Mouse (Mus musculus): ENCODE measurements around the gene Dohh.

The Dohh gene

GRCm38 (mm10) chr10:81384605-81384982, 366 bp downstream of the Dohh start:
- DNase-seq (ENCODE audit: low spot score) = no peak

DNA sequence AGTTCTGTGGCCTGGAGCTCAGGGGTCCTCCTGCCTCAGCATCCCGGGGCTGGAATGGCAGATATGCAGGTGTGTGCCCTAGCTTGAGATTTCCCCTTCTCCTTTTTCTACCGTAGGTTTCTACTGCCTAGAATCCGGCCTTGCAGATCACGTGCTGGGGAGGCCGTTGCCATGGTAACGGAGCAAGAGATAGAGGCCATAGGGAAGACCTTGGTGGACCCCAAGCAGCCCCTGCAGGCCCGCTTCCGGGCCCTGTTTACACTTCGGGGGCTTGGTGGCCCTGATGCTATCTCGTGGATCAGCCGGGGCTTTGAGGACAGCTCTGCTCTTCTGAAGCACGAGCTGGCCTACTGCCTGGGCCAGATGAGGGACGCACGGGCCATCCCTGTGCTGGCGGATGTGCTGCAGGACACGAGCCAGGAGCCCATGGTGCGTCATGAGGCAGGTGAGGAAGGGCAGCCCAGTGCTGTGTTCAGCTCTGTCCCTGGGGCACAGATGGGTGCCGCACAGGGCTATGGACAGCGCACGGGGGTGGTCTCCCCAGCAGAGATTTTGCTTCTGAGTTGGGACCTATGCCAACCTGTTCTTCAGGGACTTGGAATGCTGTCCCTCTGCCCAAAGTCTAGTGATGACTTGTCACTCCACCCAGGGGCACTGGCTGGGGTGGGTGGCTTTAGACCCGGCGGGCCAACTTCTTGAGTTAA, 1.5 kb downstream of the Dohh start:
- DNase-seq (ENCODE audit: low spot score) = no peak

DNA sequence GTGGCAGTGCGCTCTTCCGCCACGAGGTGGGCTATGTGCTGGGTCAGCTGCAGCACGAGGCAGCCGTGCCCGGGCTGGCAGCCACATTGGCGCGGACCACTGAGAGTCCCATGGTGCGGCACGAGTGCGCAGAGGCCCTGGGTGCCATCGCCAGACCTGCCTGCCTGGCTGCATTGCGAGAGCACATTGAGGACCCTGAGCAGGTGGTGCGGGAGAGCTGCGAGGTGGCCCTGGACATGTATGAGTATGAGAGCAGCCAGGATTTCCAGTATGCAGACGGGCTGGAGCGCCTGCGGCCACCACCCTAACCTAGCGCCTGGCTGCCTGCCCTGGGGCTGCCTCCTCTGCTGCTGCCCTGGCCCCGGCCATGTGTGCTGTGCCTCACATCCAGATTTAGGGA, 3.5 kb downstream of the Dohh start:
- no peak for DNase-seq (ENCODE audit: low spot score)

GRCm38 (mm10) chr10:81388505-81389055, 4.4 kb downstream of the Dohh start, which contains the start of gene Gm48552:
Gene Gm48552 (plus strand): TSS chr10:81389005.
- DNase-seq (ENCODE audit: low spot score) = no peak

- no peak for DNase-seq (ENCODE audit: low spot score)
Measured at GRCm38 (mm10) chr10:81389373-81389772, 5.1 kb downstream of the Dohh start.

DNA sequence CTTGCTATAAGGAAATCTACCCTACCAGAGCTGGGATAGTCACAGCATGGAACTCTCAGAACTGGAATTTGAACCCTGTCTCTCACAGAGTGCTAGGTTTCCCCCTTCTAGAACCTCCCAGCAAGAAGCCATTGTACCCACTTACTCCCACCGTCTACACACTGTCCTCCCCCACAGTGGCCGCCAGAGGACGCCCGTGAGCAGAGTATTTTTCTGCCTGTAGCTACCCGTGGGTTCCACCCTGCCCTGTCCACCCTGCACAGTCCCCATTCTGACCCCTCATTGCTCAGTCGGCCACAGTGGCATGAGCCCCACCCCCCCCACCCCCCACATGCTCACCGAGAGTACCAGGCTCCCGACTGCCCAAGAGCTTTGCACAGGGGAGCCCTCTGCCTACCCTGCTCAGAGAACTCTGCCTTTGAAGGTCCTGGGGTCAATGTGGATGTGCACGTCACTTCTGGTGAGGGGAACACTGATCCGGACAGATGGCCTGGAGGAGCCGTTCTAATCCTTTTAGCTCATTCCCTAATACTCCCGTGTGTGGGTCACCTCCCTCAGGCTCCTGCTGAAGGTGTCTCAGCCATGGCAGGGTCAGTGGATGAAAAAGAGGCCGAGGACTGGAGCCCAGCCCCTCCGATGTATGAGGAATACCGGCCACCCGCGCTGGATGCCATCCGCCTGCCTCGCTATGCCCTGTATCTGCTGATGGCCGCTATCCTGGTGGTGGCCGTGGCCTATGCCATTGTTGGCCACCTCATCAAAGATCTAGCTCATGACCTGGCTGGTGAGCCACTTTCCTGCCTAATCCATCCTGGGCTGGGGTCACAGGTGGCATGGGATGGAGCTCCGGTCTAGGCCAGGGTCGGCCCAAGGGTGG, 5.8 kb downstream of the Dohh start:
- DNase-seq (ENCODE audit: low spot score) = peak; percentile 58

DNA sequence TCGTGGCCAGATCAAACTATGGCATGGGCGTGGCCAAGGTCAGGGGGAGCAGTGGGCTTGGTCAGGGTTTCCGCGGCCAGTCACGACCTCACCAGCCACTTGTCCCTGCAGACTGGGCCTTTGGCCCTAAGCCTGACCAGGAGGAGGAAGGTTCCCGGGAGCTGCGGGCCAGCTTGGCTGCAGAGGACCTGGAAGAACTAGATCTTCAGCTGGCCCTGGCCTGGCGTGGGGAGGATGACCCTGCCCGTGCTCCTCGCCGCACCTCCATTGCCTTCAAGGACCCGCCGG, 6.4 kb downstream of the Dohh start:
- DNase-seq (ENCODE audit: low spot score) = no peak

- DNase-seq (ENCODE audit: low spot score) = no peak
Measured at GRCm38 (mm10) chr10:81392270-81392669, 8.0 kb downstream of the Dohh start.

- no peak for DNase-seq (ENCODE audit: low spot score)
Measured at GRCm38 (mm10) chr10:81392781-81393185, 8.6 kb downstream of the Dohh start, which contains the start of gene Smim24. Gene Smim24 (plus strand): TSS chr10:81393051.

DNA sequence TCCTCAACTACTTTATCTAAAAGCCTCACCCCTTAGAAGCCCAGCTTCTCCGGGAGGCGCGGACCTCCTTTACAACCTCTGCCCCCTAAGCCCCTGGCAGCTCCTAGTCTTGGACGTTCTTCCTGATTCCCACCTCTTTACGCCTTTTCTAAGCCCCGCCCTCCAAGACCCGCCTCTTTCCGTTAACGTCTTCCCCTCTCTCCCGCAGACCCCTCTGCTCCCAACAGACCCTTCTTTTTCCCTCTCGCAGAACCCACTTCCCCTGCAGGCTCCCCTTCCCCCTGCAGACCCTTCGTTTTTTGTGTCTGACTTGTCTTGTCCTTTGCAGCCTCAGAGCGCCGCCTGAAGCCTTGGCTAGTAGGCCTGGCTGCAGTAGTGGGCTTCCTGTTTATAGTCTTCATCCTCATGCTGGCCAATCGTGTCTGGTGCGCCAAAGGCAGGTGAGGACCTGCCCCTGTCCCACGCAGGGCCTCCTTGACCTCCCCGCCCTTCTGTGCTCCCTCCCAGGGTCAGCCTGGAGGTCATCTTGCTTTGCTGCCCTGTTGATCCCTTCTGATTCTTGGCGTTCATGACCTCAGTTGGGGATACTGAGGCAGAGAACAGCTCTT, 9.3 kb downstream of the Dohh start:
- peak; percentile 67 for DNase-seq (ENCODE audit: low spot score)

- peak; percentile 88 for DNase-seq (ENCODE audit: low spot score)
Measured at GRCm38 (mm10) chr10:81395127-81395526, 10.9 kb downstream of the Dohh start.

- DNase-seq (ENCODE audit: low spot score) = no peak
Measured at GRCm38 (mm10) chr10:81395865-81396264, 11.6 kb downstream of the Dohh start.

- DNase-seq (ENCODE audit: low spot score) = no peak
Measured at GRCm38 (mm10) chr10:81396749-81397148, 12.5 kb downstream of the Dohh start.

GRCm38 (mm10) chr10:81399296-81399695, 15.1 kb downstream of the Dohh start:
- no peak for DNase-seq (ENCODE audit: low spot score)

DNA sequence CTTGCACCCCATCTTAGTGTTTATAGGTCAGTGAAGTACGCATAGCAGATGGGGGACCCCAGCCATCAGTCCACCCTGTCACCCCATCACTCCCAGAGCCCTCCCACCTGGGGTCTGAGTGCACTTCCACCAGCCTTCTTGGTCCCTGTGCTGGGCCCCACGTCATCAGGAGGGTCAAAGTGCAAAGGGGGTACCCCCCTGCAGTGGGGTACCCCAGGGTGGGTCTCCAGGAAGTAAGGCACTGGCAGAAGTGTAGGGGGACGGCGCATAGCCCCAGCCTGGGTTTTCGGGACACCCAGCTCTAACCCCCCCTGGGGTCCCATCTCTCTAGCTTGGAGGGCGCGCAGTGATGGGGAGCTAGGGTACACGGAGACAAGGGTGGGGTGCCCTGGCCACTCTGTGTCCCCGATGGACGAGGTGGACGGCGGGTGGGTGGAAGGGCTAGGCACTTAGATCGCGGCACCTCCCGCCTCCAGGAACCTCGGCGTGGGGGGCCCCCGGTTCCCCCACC, 15.6 kb downstream of the Dohh start:
- DNase-seq (ENCODE audit: low spot score) = no peak

DNA sequence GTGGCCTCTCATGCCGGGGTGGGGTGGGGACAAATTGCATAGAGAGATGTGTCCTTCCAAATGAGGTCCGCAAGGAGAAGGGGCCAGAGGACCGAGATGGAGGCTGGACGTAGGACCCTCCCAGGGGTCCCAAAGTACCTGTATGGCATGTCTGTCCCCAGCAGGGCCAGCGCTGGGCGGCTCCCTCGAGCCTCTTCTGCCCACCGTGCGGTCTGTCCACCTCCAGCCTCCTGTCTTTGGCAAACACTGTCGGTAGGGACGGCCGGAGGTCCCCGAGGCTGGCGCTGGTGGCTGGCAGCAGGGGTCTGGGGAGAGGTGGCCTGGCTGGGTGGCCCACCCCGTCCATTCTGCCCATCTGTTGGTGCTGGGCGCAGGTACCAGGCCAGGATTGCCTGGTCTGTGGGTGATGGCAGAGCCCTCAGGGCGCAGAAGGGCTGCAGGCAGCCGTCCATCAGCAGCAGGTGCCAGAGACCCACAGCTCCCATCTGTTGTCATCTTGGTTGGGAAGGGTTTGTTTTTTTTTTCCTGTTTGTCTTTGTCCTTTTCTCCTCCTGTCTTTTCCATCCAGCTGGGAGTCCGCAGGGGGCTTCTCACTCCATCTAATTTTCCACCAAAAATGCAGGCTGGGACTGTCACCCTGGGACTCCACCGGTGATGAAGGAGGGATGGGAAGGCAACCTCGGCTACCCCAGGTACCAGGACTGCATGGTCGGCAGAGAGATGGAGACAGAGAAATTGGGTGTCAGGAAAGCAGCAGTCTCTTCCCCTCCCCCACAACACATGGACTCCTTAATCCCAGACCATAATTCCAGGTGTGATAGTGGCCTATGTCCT, 16.4 kb downstream of the Dohh start:
- DNase-seq (ENCODE audit: low spot score) = no peak

DNA sequence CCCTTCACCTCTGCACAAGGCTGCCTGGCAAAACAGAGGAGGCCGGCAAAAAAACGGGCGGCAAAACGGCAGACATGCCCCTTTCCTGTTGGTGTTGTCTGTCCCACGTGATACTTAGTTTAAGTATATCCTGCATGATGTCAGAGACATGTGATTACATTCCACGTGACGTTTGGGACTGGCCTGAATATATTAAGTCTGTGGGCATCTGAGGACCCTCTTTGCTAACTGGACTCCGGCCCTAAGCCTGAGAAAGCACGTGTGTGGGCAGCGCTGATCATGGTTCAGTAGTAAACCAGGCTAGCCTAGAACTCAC, 16.9 kb downstream of the Dohh start:
- DNase-seq (ENCODE audit: low spot score) = peak; percentile 59

DNA sequence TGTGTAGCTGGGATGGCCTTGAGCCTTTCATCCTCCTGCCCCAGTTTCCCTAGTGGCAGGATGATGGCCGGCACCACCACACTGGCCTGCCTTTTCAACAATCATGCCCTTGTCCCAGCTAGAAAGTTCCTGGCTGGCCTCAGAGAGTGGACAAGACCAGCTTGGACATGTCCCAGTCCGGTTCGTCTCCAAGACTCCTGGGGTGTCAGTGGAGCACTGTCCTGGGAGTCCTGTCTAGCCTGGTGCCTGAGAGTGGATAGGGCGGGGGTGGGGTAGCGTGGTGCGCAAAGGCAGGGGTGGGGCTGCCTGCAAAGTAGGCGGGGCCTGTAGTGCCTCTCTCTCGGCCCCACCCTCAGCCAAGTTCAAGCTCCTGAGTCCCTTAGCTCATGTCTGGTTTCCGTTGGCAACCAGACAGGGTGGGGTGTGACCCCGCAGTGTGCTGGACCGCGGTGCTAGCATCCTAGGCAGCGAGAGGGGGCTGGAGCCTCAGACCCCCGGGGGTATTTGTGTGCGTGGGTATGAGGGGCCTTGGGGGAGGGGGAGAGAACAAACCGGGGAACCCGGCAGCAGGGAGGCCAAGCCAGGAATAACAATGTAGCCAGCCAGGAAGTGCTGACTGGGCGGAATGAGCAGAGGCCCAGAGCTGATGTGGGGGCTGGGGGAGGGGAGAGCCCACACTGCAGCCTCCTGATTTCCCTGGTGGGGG, 17.4 kb downstream of the Dohh start:
- peak; percentile 66 for DNase-seq (ENCODE audit: low spot score)

DNA sequence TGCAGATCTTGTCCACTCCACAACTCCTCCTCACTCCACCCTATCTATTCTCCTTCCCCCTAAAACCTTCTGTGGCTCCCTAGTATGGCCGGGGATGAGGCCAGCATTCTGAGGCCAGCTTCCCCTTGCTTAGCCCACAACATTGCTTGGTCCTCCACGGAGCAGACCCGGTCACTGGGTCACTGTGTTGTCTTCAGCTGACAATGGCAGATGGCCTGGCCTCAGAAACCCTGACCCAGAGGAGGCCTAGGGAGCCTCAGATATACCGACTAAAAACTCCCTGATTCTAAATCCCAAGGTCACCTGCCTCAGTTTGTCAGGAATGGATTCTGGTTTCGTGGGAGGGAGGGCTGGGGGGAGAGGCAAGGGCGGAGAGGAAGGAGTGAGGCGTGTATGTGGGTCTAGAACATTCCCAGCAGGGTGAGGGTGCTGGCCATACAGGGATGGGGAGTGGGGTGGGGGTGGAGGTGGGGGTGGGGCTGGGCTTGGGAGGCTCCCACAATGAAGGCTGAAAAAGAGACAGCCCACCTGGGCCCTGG, 18.1 kb downstream of the Dohh start:
- no peak for DNase-seq (ENCODE audit: low spot score)

- DNase-seq (ENCODE audit: low spot score) = no peak
Measured at GRCm38 (mm10) chr10:81403511-81403910, 19.3 kb downstream of the Dohh start.

- DNase-seq (ENCODE audit: low spot score) = no peak
Measured at GRCm38 (mm10) chr10:81404082-81404481, 19.9 kb downstream of the Dohh start.

All from embryo, embryonic 10 days (tissue).